Mouse (Mus musculus) MEL (cell line): ENCODE measurements at regions not wholly inside any gene's neighbourhood (a gene's known extent, or its start where the extent isn't known, plus 50 kb on each side); places are given as distances from the start of the nearest gene placed in this dataset.
A peak's percentile ranks its signal among the peaks of the same experiment; 100 is the strongest.
"Not testable (repeated sequence)": the region's sequence is repeated elsewhere in the genome, so short reads cannot be mapped to it uniquely, and the experiment has no call there.

Experiments used
- DNase-seq: peaks from one replicate; pipeline ENCODE4 v3.0.0; 2011; ENCODE audit warnings: low read depth, low spot score
- H3K27ac ChIP-seq: 2 replicates; pipeline ENCODE4 v1.5.1; 2012; ENCODE audit warnings: low read depth, mild to moderate bottlenecking, control low read depth, low read length, moderate library complexity; ENCODE audit not compliant: control insufficient read depth
- H3K27me3 ChIP-seq, 2 experiments: fragments of 150-350 bp in 1 of 2; sonication (generic) in 1 of 2; 2 replicates each; pipeline ENCODE4 v1.6.1; 2012; ENCODE audit warnings: low read length in 2 of 2, mild to moderate bottlenecking in 2 of 2, improper control_type of control experiment in 1 of 2, moderate library complexity in 1 of 2; ENCODE audit not compliant: insufficient read depth in 2 of 2, control insufficient read depth in 1 of 2
- H3K36me3 ChIP-seq, 2 experiments: 2 replicates each; pipeline ENCODE4 v1.6.1; 2012 to 2014; ENCODE audit warnings: low read length in 2 of 2, improper control_type of control experiment in 1 of 2, inconsistent platforms in 1 of 2, mild to moderate bottlenecking in 1 of 2; ENCODE audit not compliant: insufficient read depth in 2 of 2, control insufficient read depth in 1 of 2
- H3K4me1 ChIP-seq, 2 experiments: fragments of 150-350 bp in 1 of 2; sonication (generic) in 1 of 2; 2 replicates each; pipeline ENCODE4 v1.6.1; 2012; ENCODE audit warnings: low read length in 2 of 2, improper control_type of control experiment in 1 of 2, mild to moderate bottlenecking in 1 of 2; ENCODE audit not compliant: insufficient read depth in 2 of 2, control insufficient read depth in 1 of 2
- H3K4me3 ChIP-seq, 2 experiments: fragments of 150-350 bp in 1 of 2; sonication (generic) in 1 of 2; 2 replicates each; pipeline ENCODE4 v1.5.1; 2012; ENCODE audit warnings: low read depth in 2 of 2, low read length in 2 of 2, mild to moderate bottlenecking in 2 of 2, moderate library complexity in 2 of 2, control low read depth in 1 of 2, improper control_type of control experiment in 1 of 2; ENCODE audit not compliant: control insufficient read depth in 1 of 2, insufficient read depth in 1 of 2
- H3K79me2 ChIP-seq: 2 replicates; pipeline ENCODE4 v1.6.1; 2012; ENCODE audit warnings: mild to moderate bottlenecking, low read length, moderate library complexity; ENCODE audit not compliant: control insufficient read depth, poor library complexity, insufficient read depth
- H3K9ac ChIP-seq: 2 replicates; pipeline ENCODE4 v1.6.1; 2012; ENCODE audit warnings: low read depth, mild to moderate bottlenecking, control low read depth, low read length, moderate library complexity; ENCODE audit not compliant: control insufficient read depth, poor library complexity, severe bottlenecking
- H3K9me3 ChIP-seq: fragments of 150-350 bp; sonication (generic); replicated peaks from 2 replicates; pipeline ENCODE4 v1.6.1; 2012; ENCODE audit warnings: mild to moderate bottlenecking, low read length, improper control_type of control experiment, moderate library complexity; ENCODE audit not compliant: insufficient read depth
- CTCF ChIP-seq, 3 experiments: IDR thresholded peaks in 2 of 3; conservative IDR thresholded peaks in 1 of 3; 2 replicates each; pipeline ENCODE4 v1.5.1; 2011 to 2012; ENCODE audit warnings: low read length in 3 of 3, low read depth in 2 of 3, mild to moderate bottlenecking in 2 of 3, improper control_type of control experiment in 1 of 3, inconsistent platforms in 1 of 3, mixed read lengths in 1 of 3, moderate library complexity in 1 of 3; ENCODE audit not compliant: control insufficient read depth in 1 of 3, insufficient read depth in 1 of 3, poor library complexity in 1 of 3, severe bottlenecking in 1 of 3
- EP300 ChIP-seq, 2 experiments: IDR thresholded peaks; 2 replicates each; pipeline ENCODE4 v1.6.1; 2011; ENCODE audit warnings: improper control_type of control experiment in 2 of 2, low read length in 2 of 2, low read depth in 1 of 2, mild to moderate bottlenecking in 1 of 2
- ETS1 ChIP-seq: IDR thresholded peaks from 2 replicates; pipeline ENCODE4 v1.6.1; 2012; ENCODE audit warnings: low read depth, mild to moderate bottlenecking, inconsistent platforms, low read length, improper control_type of control experiment, moderate library complexity
- NELFE ChIP-seq: IDR thresholded peaks from 2 replicates; pipeline ENCODE4 v1.6.1; 2011; ENCODE audit warnings: low read depth, low read length, improper control_type of control experiment
- RAD21 ChIP-seq: IDR thresholded peaks from 2 replicates; pipeline ENCODE4 v1.6.1; 2011; ENCODE audit warnings: mild to moderate bottlenecking, low read depth, low read length, improper control_type of control experiment
- SMC3 ChIP-seq: IDR thresholded peaks from 2 replicates; pipeline ENCODE4 v1.6.1; 2011; ENCODE audit warnings: low read depth, low read length, improper control_type of control experiment
- UBTF ChIP-seq: IDR thresholded peaks from 2 replicates; pipeline ENCODE4 v1.6.1; 2012; ENCODE audit warnings: low read depth, mild to moderate bottlenecking, inconsistent platforms, low read length, improper control_type of control experiment, moderate library complexity, borderline replicate concordance; ENCODE audit not compliant: insufficient read depth
- ZKSCAN1 ChIP-seq: IDR thresholded peaks from 2 replicates; pipeline ENCODE4 v1.6.1; 2012; ENCODE audit warnings: low read depth, mild to moderate bottlenecking, inconsistent platforms, low read length, improper control_type of control experiment, moderate library complexity

DNA sequence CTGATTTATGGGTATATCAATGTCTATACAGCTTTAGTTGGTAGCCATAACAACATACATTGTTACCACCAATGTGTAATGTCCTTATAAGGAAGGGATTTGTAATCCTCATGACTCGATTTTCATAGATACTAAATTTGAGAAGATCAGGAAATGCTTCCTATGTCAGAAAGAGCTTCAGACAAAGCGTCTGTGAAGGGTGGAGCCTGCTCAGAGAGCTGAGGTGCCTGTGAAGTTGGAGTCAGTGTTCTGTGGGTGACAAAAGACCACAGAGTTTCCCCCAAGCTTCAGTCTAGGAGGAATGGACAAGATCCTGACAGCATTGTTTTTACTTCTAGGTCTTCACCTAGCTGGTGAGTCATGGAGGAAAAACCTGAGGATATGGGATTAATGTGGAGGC, 874.2 kb upstream of the Olfr1507 start:
- no peak overlapping the region for H3K4me3 ChIP-seq
- no peak for TF ChIP-seq ZKSCAN1
- TF ChIP-seq UBTF: no peak
- no peak for TF ChIP-seq NELFE
- TF ChIP-seq, all 39 proteins: peak for 0
- no peak overlapping the region for H3K9ac ChIP-seq
- H3K27ac ChIP-seq: no peak overlapping the region
- no peaks in the 10 kb centered on the region for H3K36me3 ChIP-seq
- no peak for DNase-seq
- no peaks in the 10 kb centered on the region; a peak in 1 of 4 replicates for H3K4me1 ChIP-seq
- H3K79me2 ChIP-seq: no peaks in the 10 kb centered on the region
- no peaks in the 10 kb centered on the region for H3K27me3 ChIP-seq
- no peaks in the 10 kb centered on the region for H3K9me3 ChIP-seq

- not testable (repeated sequence) for DNase-seq, H3K4me1 ChIP-seq, H3K36me3 ChIP-seq, H3K27ac ChIP-seq, H3K27me3 ChIP-seq, H3K9me3 ChIP-seq, H3K79me2 ChIP-seq, H3K9ac ChIP-seq, H3K4me3 ChIP-seq
- TF ChIP-seq RAD21 (peak; percentile 38), CTCF (IDR thresholded peaks at IDR 0.05 in 2 of 3, conservative IDR thresholded peaks at IDR 0.05 in 1 of 3; ENCODE audit: control insufficient read depth in 1 of 3, insufficient read depth in 1 of 3, low read depth in 2 of 3, low read length in 3 of 3, poor library complexity in 1 of 3, severe bottlenecking in 1 of 3) (peak in 1 of 3 experiments; percentile 41; a peak in 2 of 6 replicates), SMC3 (peak; percentile 21; the same call in 1 of the 2 replicates)
Measured at GRCm38 (mm10) chr14:53367420-53367819, 871.9 kb upstream of the Olfr1507 start.

DNA sequence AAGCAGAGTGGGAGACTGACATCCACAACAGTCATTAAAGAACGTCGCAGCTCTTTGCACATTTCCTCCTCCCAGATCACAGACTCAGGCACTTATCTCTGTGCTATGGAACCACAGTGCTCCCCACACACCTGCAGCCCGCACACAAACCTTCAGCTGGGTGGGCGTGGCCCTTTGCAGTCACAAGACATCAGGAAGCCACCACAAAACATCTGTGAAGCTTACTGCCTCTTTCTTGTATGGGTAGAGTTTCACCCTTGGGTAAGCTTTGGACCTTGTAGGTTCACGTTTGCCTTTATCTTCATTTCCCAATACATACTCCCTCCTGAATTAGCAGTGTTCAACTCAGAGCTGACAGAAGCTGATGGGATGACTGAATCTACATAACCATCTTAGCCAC, 868.4 kb upstream of the Olfr1507 start:
- peak; percentile 74 for DNase-seq
- H3K79me2 ChIP-seq, H3K27ac ChIP-seq, H3K4me3 ChIP-seq, H3K4me1 ChIP-seq, H3K36me3 ChIP-seq, H3K9ac ChIP-seq, H3K27me3 ChIP-seq, H3K9me3 ChIP-seq: not testable (repeated sequence)
- TF ChIP-seq EP300 (IDR thresholded peaks at IDR 0.05; ENCODE audit: low read depth in 1 of 2, low read length in 2 of 2) (0 out of 4 replicates have a peak, but pooled peaks of 1 of the 2 experiments have one; percentile 4), ETS1 (peak; percentile 37; the same call in 1 of the 2 replicates)

DNA sequence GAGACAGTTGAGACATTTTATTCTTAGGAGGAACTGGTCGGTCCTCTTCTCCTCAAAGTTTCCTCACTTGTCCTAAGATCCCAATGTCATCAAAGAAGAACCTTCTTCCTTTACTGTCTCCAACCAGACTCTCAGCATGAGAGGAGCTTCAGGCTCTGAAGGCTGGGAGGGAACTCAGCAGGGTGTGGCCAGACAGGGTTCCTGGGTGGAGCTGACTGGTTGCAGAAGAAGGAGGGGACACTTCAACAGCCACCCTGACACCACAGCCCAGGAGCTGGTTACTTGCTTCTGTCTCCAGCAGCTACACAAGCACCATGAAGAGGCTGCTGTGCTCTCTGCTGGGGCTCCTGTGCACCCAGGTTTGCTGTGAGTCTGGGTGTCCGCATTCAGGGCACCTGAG, 866.5 kb upstream of the Olfr1507 start:
- H3K9me3 ChIP-seq, H3K27me3 ChIP-seq, H3K79me2 ChIP-seq, H3K4me3 ChIP-seq, H3K4me1 ChIP-seq, H3K27ac ChIP-seq, H3K36me3 ChIP-seq, H3K9ac ChIP-seq: not testable (repeated sequence)
- peak; percentile 34 for DNase-seq

DNA sequence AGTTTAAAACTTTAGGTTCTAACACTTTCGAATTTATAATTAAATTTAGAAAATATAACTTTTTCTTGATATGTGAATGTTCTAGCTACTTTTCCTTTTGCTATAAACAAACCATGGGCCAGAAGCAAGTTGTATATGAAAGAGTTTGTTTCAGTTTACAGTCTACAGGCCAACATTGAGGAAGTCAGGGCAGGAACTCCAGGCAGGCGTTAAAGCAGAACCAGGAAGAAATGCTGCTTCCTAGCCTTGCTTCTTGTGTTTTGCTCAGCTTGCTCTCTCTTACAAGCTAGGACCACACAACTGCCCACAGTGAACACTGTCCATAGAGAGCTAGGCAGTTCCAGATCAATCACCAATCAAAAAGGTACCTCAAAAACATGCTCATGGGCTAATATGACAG, 861.9 kb upstream of the Olfr1507 start:
- H3K36me3 ChIP-seq, H3K27me3 ChIP-seq, DNase-seq, H3K4me3 ChIP-seq, H3K9me3 ChIP-seq, H3K9ac ChIP-seq, H3K4me1 ChIP-seq, H3K79me2 ChIP-seq, H3K27ac ChIP-seq: not testable (repeated sequence)

GRCm38 (mm10) chr14:53356783-53357182, 861.2 kb upstream of the Olfr1507 start:
- H3K36me3 ChIP-seq, H3K9me3 ChIP-seq, H3K27me3 ChIP-seq, H3K27ac ChIP-seq, H3K79me2 ChIP-seq, H3K4me3 ChIP-seq, H3K4me1 ChIP-seq, DNase-seq, H3K9ac ChIP-seq: not testable (repeated sequence)
